Mouse (Mus musculus) liver, adult 2 months (tissue): ENCODE data around the gene Appl2. TPM values are rescaled to one million over a fixed set of nuclear protein-coding genes. Genes with fewer than 3 reads are reported as not detected.
A peak's percentile ranks its signal among the peaks of the same experiment; 100 is the strongest.

Experiments used
- DNase-seq: peaks from one replicate; pipeline ENCODE4 v3.0.0-alpha.2; 2011; ENCODE audit warnings: low read depth, low spot score; ENCODE audit errors: extremely low read depth
- H3K27ac ChIP-seq: fragments of 200-500 bp; replicated peaks from 2 replicates; pipeline ENCODE4 v1.5.1; 2012; ENCODE audit warnings: low read depth, mild to moderate bottlenecking, control low read depth, inconsistent platforms, low read length; ENCODE audit not compliant: insufficient read depth
- H3K27me3 ChIP-seq: fragments of 200-500 bp; 2 replicates; pipeline ENCODE4 v1.6.1; 2012; ENCODE audit warnings: mild to moderate bottlenecking, moderate library complexity, low read length, inconsistent platforms; ENCODE audit not compliant: control insufficient read depth, insufficient read depth
- H3K36me3 ChIP-seq: fragments of 200-500 bp; 2 replicates; pipeline ENCODE4 v1.6.1; 2012; ENCODE audit warnings: low read length, inconsistent platforms; ENCODE audit not compliant: control insufficient read depth, insufficient read depth
- H3K4me1 ChIP-seq: fragments of 200-500 bp; 2 replicates; pipeline ENCODE4 v1.6.1; 2011; ENCODE audit warnings: low read length; ENCODE audit not compliant: control insufficient read depth, insufficient read depth
- H3K4me3 ChIP-seq: fragments of 200-500 bp; 2 replicates; pipeline ENCODE4 v1.5.1; 2011; ENCODE audit warnings: low read depth, mild to moderate bottlenecking, control low read depth, low read length, moderate library complexity; ENCODE audit not compliant: insufficient read depth
- H3K79me2 ChIP-seq: fragments of 200-500 bp; 2 replicates; pipeline ENCODE4 v1.6.1; 2012; ENCODE audit warnings: inconsistent platforms, mild to moderate bottlenecking, low read length, moderate library complexity; ENCODE audit not compliant: control insufficient read depth, insufficient read depth
- H3K9ac ChIP-seq: fragments of 200-500 bp; 2 replicates; pipeline ENCODE4 v1.6.1; 2012; ENCODE audit warnings: low read depth, mild to moderate bottlenecking, control low read depth, inconsistent platforms, low read length
- CTCF ChIP-seq: fragments of 200-500 bp; IDR thresholded peaks from 2 replicates; pipeline ENCODE4 v1.5.1; 2011; ENCODE audit warnings: low read depth, low read length, control low read depth
- POLR2A ChIP-seq: fragments of 200-500 bp; IDR thresholded peaks from 2 replicates; pipeline ENCODE4 v1.6.1; 2011; ENCODE audit warnings: low read length, control low read depth; ENCODE audit not compliant: insufficient read depth; ENCODE audit errors: extremely low read depth
- WGBS: fragments of 180-500 bp; shearing (Covaris S2); methylation state at CpG from one replicate; pipeline ENCODE4 v1.1.7; 2018; 5-methylcytosine and 5-hydroxymethylcytosine counted together
- polyA plus RNA-seq: library from polyadenylated mRNA; depleted of rRNA; stranded (reverse); fragments of >200 nt; gene quantifications from 2 replicates; pipeline ENCODE4 v1.2.3, GENCODE M21; 2012
- total RNA-seq: library from RNA; depleted of rRNA; stranded (reverse); fragments of >200 nt; gene quantifications from 2 replicates; pipeline ENCODE4 v1.2.3, GENCODE M21; 2014

The Appl2 gene
- total and polyA plus RNA-seq, 2 experiments, result 18.1 to 28.9 TPM

GRCm38 (mm10) chr10:83620350-83621055 is 28.0 kb downstream of the Appl2 start:
- Histone ChIP-seq H3K9ac (no peak overlapping the region), H3K36me3 (peaks cover 5% of the 10 kb centered on the region; the same call in 1 of the 2 replicates), H3K4me3 (no peak overlapping the region), H3K27ac (no peak overlapping the region), H3K4me1 (no peaks in the 10 kb centered on the region), H3K79me2 (no peaks in the 10 kb centered on the region), H3K27me3 (no peaks in the 10 kb centered on the region)
- TF ChIP-seq POLR2A (no peak), CTCF (no peak)
- DNase-seq, result no peak
- WGBS, result 96% methylated on average over 24 of the region's 24 CpGs

DNA sequence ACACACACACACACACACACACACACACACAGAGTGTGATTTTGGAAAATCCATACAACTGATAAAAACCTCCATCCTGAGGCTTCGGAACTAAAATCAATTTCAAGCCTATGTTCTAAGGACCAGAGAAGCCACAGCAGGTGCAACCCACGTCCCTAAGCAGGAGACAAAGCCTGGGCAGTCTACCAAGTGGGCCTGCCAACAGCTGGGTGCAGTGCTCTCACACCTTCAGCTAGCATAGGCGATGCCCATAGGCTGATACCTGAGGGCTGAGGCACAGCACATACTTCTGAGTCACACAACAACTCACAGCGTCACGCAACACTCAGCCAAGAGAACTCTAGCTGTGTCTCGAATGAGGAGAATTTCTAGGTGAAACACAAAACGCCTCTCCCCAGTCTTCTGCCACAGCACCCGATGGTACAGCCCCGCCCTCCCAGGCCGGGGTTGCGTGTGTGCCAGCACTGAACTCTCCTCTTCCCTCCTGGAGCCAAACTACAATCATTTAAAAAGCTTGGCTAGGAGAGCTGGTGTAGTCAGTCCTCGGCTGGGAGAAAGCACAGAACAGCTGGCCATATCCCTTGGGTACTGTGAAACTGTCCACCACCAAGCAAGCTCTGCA is 29.6 kb downstream of the Appl2 start:
- Histone ChIP-seq H3K4me3 (no peak overlapping the region), H3K79me2 (no peaks in the 10 kb centered on the region), H3K27me3 (no peaks in the 10 kb centered on the region), H3K4me1 (no peaks in the 10 kb centered on the region), H3K9ac (no peak overlapping the region), H3K36me3 (peaks cover 5% of the 10 kb centered on the region; the same call in 1 of the 2 replicates), H3K27ac (no peak overlapping the region)
- DNase-seq, result no peak
- WGBS, result 88% methylated on average over 12 of the region's 12 CpGs
- TF ChIP-seq POLR2A (no peak), CTCF (no peak)

DNA sequence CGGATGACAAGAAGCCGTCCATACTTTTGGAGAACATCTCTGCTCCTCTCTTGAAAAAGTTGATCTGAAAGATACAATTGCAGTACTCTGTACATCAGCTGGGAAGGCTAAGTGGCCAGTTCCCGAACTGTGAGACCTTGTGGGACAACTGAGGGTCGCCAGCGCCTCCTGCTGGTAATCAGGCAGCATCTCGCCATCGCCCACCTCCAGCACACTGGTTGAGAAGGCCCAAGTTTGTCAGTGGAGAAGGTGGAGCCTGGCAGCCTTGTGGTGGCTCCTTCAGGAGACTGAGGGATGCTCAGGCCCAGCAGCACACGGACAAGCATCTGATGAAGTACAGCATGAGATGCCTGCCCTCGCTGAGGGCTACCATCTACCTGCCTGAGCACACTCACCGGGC is 31.2 kb downstream of the Appl2 start:
- H3K27me3 ChIP-seq, result no peaks in the 10 kb centered on the region
- H3K27ac ChIP-seq, result no peak overlapping the region
- H3K4me3 ChIP-seq, result no peak overlapping the region
- H3K79me2 ChIP-seq, result no peaks in the 10 kb centered on the region
- DNase-seq, result no peak
- no peaks in the 10 kb centered on the region for H3K4me1 ChIP-seq
- TF ChIP-seq CTCF (peak; percentile 74), POLR2A (no peak)
- WGBS, result 76% methylated on average over 10 of the region's 10 CpGs
- peaks cover 5% of the 10 kb centered on the region; the same call in 1 of the 2 replicates for H3K36me3 ChIP-seq
- H3K9ac ChIP-seq, result no peak overlapping the region

GRCm38 (mm10) chr10:83612648-83613215 is 35.8 kb downstream of the Appl2 start:
- no peaks in the 10 kb centered on the region for H3K4me1 ChIP-seq
- WGBS, result 92% methylated on average over 14 of the region's 14 CpGs
- TF ChIP-seq CTCF (no peak), POLR2A (no peak)
- H3K79me2 ChIP-seq, result no peaks in the 10 kb centered on the region
- no peak overlapping the region for H3K4me3 ChIP-seq
- H3K27ac ChIP-seq, result no peak overlapping the region
- H3K9ac ChIP-seq, result no peak overlapping the region
- no peak for DNase-seq
- H3K27me3 ChIP-seq, result no peaks in the 10 kb centered on the region
- H3K36me3 ChIP-seq, result peaks cover 24% of the 10 kb centered on the region

DNA sequence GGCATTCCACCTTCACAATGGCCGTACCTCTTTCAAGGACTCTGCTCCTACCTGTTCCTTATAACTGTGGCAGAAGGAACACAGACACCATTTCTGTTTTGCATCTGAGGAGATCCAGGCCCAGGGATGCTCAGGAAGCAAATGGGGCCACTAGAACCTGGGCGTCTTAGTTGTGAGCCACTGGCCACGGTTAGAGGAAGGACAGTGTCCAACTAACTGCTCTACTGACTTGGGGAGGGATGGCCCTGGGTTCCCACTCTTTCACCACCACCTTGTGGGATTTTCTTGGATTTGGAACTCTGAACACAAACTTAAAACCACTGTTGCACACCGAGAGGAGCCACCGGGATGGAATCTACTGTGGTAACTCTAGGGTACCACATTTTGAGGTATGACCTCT is 36.7 kb downstream of the Appl2 start:
- no peak overlapping the region for H3K27ac ChIP-seq
- peaks cover 30% of the 10 kb centered on the region for H3K36me3 ChIP-seq
- 95% methylated on average over 5 of the region's 5 CpGs for WGBS
- no peak for DNase-seq
- no peaks in the 10 kb centered on the region for H3K27me3 ChIP-seq
- TF ChIP-seq POLR2A (no peak), CTCF (no peak)
- H3K4me3 ChIP-seq, result no peak overlapping the region
- H3K79me2 ChIP-seq, result no peaks in the 10 kb centered on the region
- no peaks in the 10 kb centered on the region for H3K4me1 ChIP-seq
- no peak overlapping the region for H3K9ac ChIP-seq
